Mouse (Mus musculus) liver, embryonic 14.5 days (tissue): Measurements from ENCODE around the gene Hyal1. TPM values are rescaled to one million over a fixed set of nuclear protein-coding genes. Genes with fewer than 3 reads are reported as not detected.
A peak's percentile ranks its signal among the peaks of the same experiment; 100 is the strongest.

Experiments
- ATAC-seq: fragments of 200-750 bp; cut with Nextera tagmentation; 2 replicates; pipeline ENCODE4 v1.8.0; 2017; ENCODE audit warnings: moderate number of reproducible peaks, mild to moderate bottlenecking, moderate library complexity; ENCODE audit not compliant: insufficient read depth
- DNase-seq, 3 experiments: peaks; one replicate each; pipeline ENCODE4 v3.0.0-alpha.2; 2012 to 2013; ENCODE audit warnings: low read depth in 3 of 3, low spot score in 3 of 3
- H3K27ac ChIP-seq: fragments of 300-500 bp; sonication (generic); 2 replicates; pipeline ENCODE4 v1.5.1; 2014; ENCODE audit warnings: moderate library complexity, mild to moderate bottlenecking, control low read depth, inconsistent platforms
- H3K27me3 ChIP-seq: fragments of 300-500 bp; sonication (generic); 2 replicates; pipeline ENCODE4 v1.6.1; 2014; ENCODE audit warnings: mild to moderate bottlenecking, low read length, moderate library complexity; ENCODE audit not compliant: control insufficient read depth, insufficient read depth
- H3K36me3 ChIP-seq: fragments of 300-500 bp; sonication (generic); replicated peaks from 2 replicates; pipeline ENCODE4 v1.6.1; 2014; ENCODE audit warnings: low read depth; ENCODE audit not compliant: control insufficient read depth, insufficient read depth
- H3K4me1 ChIP-seq, 2 experiments: fragments of 200-500 bp in 1 of 2; fragments of 300-500 bp in 1 of 2; sonication (generic) in 1 of 2; replicated peaks; 2 replicates each; pipeline ENCODE4 v1.6.1; 2012 to 2014; ENCODE audit warnings: antibody characterized with exemption in 1 of 2, inconsistent platforms in 1 of 2, low read length in 1 of 2; ENCODE audit not compliant: control insufficient read depth in 2 of 2, insufficient read depth in 2 of 2
- H3K4me2 ChIP-seq: fragments of 300-500 bp; sonication (generic); 2 replicates; pipeline ENCODE4 v1.6.1; 2014; ENCODE audit warnings: low read depth, mild to moderate bottlenecking, control low read depth, moderate library complexity
- H3K4me3 ChIP-seq, 2 experiments: fragments of 200-500 bp in 1 of 2; fragments of 300-500 bp in 1 of 2; sonication (generic) in 1 of 2; 2 replicates each; pipeline ENCODE4 v1.5.1; 2012 to 2014; ENCODE audit warnings: low read depth in 2 of 2, low read length in 2 of 2, mild to moderate bottlenecking in 2 of 2, control low read depth in 1 of 2, inconsistent platforms in 1 of 2, moderate library complexity in 1 of 2; ENCODE audit not compliant: insufficient read depth in 1 of 2
- H3K9ac ChIP-seq: fragments of 300-500 bp; sonication (generic); replicated peaks from 2 replicates; pipeline ENCODE4 v1.6.1; 2014; ENCODE audit warnings: mild to moderate bottlenecking, control low read depth, moderate library complexity
- H3K9me3 ChIP-seq: fragments of 300-500 bp; sonication (generic); 2 replicates; pipeline ENCODE4 v1.6.1; 2016; ENCODE audit warnings: low read length, mixed read lengths; ENCODE audit not compliant: control insufficient read depth
- CTCF ChIP-seq: IDR thresholded peaks from 2 replicates; pipeline ENCODE4 v1.5.1; 2016; ENCODE audit warnings: antibody characterized with exemption, low read depth, control low read depth
- EP300 ChIP-seq: IDR thresholded peaks from 2 replicates; pipeline ENCODE4 v1.6.1; 2016; ENCODE audit warnings: antibody characterized with exemption, low read depth
- WGBS: fragments of 180-500 bp; shearing (Covaris S2); extraction: QIAGEN DNeasy Blood & Tissue Kit; methylation state at CpG from one replicate; pipeline ENCODE4 v1.1.7; 2014; ENCODE audit not compliant: insufficient replicate concordance; 5-methylcytosine and 5-hydroxymethylcytosine counted together
- polyA plus RNA-seq, 2 experiments: library from polyadenylated mRNA; depleted of rRNA in 1 of 2; stranded (reverse) in 1 of 2; unstranded in 1 of 2; fragments of >200 nt; fragmentation: Nextera tagmentation in 1 of 2; extraction: Ambion mirVana in 1 of 2; gene quantifications; 2 replicates each; pipeline versions ENCODE4 v1.2.1 to v1.2.3; 2012 to 2014

The Hyal1 gene
- polyA plus RNA-seq, 2 experiments, result 1.2 to 1.3 TPM

GRCm38 (mm10) chr9:107609433-107609830, 32.7 kb downstream of the Hyal1 start:
- H3K9me3 ChIP-seq, result no peaks in the 10 kb centered on the region
- no peak for TF ChIP-seq CTCF
- no peak for TF ChIP-seq EP300
- no peak for DNase-seq
- H3K27me3 ChIP-seq, result no peaks in the 10 kb centered on the region
- no peak overlapping the region for H3K9ac ChIP-seq
- no peak for ATAC-seq
- no peak overlapping the region for H3K27ac ChIP-seq
- H3K4me1 ChIP-seq, result peaks cover 5 to 20% of the 10 kb centered on the region in 2 experiments
- no peak overlapping the region for H3K4me3 ChIP-seq
- no peak overlapping the region for H3K4me2 ChIP-seq
- no peaks in the 10 kb centered on the region for H3K36me3 ChIP-seq
- 72% methylated on average over 4 of the region's 4 CpGs for WGBS

DNA sequence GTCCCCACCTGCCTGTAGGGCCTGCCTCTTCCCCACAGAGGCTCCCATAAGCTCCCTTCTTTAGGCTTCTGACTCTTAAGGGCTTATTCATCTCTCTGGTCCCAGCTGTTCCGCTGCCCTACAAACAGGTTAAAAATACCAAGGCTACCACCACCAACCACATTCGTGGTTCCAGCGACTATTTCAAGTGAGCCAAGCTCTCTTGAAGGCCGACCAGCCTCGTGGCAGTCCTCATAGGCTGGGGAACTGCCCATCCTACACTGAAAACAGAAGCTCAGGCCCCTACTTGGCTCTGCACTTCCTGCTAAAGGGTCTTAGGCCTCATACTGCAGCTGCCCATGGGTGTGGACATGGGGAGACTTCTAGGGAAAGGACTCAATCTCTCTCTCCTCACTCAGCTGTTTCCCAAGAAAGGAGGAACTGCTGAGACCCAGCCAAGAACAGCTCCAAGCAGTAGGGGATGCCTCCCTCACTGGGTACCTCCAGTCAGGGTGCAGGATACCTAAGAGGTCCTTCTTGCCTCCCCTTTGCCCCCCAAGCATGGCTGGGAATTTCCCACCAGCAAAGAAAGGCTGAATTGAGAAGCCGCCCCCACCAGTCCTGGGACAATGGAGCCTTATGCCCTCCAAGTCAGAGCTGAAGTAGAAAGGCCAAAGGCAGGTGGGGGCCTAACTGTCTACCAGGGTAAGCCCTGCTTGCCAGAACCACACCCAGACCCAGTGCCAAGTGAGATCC, 34.9 kb downstream of the Hyal1 start:
- Histone ChIP-seq H3K9ac (no peak overlapping the region), H3K4me3 (no peak overlapping the region)

DNA sequence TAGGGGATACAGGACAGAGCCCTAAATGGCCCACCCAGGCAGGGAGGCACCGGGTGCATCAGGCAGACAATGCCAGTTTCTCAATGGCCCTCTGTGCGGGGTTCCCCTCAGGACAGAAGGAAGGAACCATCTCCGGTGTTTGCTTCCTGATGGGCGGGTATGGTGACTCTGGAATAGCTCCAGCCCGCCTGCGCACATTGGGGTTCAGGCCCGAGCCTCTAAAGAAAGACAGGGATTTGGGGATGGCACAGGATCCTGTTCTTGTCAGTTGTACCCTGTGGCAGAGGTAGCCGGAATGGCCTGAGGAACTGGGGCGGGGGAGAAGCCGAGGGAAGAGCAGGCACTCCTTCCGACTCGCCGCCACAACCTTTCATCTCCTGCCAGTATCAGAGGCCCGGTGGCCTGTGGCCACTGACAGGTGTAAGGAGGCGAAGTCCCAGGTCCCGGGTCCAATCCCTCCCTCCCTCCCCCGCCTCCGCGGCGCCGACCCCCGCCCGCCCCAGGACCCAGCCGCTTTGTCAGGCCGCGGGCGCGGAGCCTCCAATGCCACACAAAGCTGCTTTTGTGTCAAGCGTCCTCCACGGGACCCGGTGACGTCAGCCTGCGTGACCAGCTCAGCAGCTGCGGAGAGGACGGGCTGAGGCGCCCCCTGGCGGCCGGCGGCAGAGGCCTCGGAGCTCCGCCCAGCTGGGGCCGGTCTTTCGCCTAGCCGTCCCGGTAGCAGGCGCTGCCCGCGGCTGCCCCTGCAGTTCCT, 35.6 kb downstream of the Hyal1 start:
- 4% methylated on average over 48 of the region's 48 CpGs for WGBS
- Histone ChIP-seq H3K9ac (peak overlapping the region; percentile 73), H3K4me1 (peaks cover 5 to 17% of the 10 kb centered on the region in 2 experiments), H3K4me3 (peak overlapping the region; percentile 30 to 57), H3K27ac (peak overlapping the region; percentile 49), H3K27me3 (no peaks in the 10 kb centered on the region), H3K9me3 (no peaks in the 10 kb centered on the region), H3K4me2 (peak overlapping the region; percentile 82), H3K36me3 (peaks cover 25% of the 10 kb centered on the region)
- ATAC-seq (peak; percentile 93), DNase-seq (peak; percentile 88 to 90 (median 90))
- no peak for TF ChIP-seq EP300
- TF ChIP-seq CTCF, result peak; percentile 91

More for the DNA sequence above, 34.9 kb downstream of the Hyal1 start:
- no peaks in the 10 kb centered on the region for H3K9me3 ChIP-seq
- H3K27ac ChIP-seq, result no peak overlapping the region
- ATAC-seq (0 out of 2 replicates have a peak, but pooled peaks have one; percentile 1), DNase-seq (no peak)
- H3K4me2 ChIP-seq, result peak overlapping the region; percentile 82
- TF ChIP-seq EP300 (no peak), CTCF (no peak)
- no peaks in the 10 kb centered on the region for H3K27me3 ChIP-seq
- WGBS, result 36% methylated on average over 6 of the region's 6 CpGs
- H3K4me1 ChIP-seq, result peaks cover 5 to 17% of the 10 kb centered on the region in 2 experiments
- H3K36me3 ChIP-seq, result peaks cover 20% of the 10 kb centered on the region

- ATAC-seq, result no peak
- Histone ChIP-seq H3K4me1 (peaks cover 5 to 15% of the 10 kb centered on the region in 2 experiments), H3K36me3 (peaks cover 27% of the 10 kb centered on the region), H3K27me3 (no peaks in the 10 kb centered on the region), H3K9ac (peak overlapping the region; percentile 73), H3K4me2 (peak overlapping the region; percentile 82), H3K9me3 (no peaks in the 10 kb centered on the region), H3K27ac (peak overlapping the region; percentile 31), H3K4me3 (peak overlapping the region; percentile 45 to 57)
- TF ChIP-seq CTCF (no peak; the same call in 1 of the 2 replicates), EP300 (0 out of 2 replicates have a peak, but pooled peaks have one; percentile 7)
- 8% methylated on average over 12 of the region's 12 CpGs for whole genome bisulfite sequencing
- no peak for DNase-seq
Observed at GRCm38 (mm10) chr9:107612945-107613569, 36.3 kb downstream of the Hyal1 start.
